Mouse (Mus musculus) adipose tissue, adult 10 weeks (tissue): Measurements from ENCODE around the gene Catsper4. TPM values are rescaled to one million over a fixed set of nuclear protein-coding genes. Genes with fewer than 3 reads are reported as not detected.

Experiments
- polyA plus RNA-seq: library from polyadenylated mRNA; stranded (reverse); fragments of 350-450 nt; fragmentation: Illumina TruSeq; extraction: RNeasy Lipid Tissue Mini Kit (QIAGEN cat#74804); gene quantifications from one replicate; pipeline ENCODE4 v1.2.3, GENCODE M21; 2014; ENCODE audit warnings: low read depth, low replicate concordance

The Catsper4 gene
- 1.6 TPM for polyA plus RNA-seq

DNA sequence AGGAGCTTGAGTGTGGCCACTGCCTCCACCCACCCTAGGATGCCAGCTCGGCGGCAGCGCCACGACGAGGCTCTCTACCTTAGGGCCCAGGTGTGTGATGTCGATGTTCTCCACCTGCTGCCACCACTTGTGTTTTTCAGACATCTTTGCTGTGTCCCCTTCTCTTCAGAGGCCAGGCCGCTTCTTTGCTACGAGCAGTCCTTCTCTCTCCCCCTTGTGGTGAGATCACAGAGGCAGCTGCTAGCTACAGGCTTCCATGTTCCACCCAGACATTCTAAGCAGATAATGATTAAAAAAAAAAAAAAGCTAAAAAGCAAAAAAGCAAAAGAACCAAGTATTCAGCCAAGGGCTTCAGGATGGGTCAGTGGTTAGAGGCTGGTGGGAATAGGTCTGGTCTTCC, at the start of gene Catsper4:
Gene Catsper4, minus strand, starts transcription at position 190 of the 400 bp plus-strand sequence.

GRCm38 (mm10) chr4:134253722-134254324, 26.6 kb upstream of the Catsper4 start, which contains the start of gene Grrp1:
TSS of gene Grrp1 (minus strand) at chr4:134254106.

DNA sequence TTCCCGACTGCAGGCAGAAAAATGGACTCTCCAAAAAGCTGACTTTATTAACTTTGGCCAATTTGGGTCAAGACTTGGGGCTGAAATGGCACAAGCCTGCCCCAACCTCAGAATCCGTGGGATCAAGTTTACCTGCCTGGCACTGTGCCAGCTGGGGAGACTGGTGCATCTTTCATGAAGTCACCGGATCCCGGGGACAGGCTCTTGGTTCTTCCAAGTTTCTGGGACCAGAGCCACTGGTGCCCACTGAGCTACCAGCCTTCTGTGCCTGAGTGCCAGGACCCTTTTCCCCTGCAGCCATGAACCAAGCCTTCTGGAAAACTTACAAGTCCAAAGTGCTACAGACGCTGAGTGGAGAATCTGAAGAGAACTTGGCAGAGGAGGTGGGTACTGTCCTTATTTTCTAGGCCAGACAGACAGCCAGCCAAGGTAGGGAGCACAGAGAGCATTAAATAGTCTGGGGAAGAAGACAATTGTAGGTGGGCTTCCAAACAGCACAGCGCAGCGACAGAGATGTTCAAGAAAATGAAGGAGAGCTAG, 19.6 kb upstream of the Catsper4 start, which contains the start of gene Gm30191:
Gene Gm30191, plus strand, starts transcription at position 217 of the 540 bp plus-strand sequence.

GRCm38 (mm10) chr4:134245148-134245843, 18.1 kb upstream of the Catsper4 start, which contains the start of gene Zfp593:
TSS of gene Zfp593 (minus strand) at chr4:134245592.

DNA sequence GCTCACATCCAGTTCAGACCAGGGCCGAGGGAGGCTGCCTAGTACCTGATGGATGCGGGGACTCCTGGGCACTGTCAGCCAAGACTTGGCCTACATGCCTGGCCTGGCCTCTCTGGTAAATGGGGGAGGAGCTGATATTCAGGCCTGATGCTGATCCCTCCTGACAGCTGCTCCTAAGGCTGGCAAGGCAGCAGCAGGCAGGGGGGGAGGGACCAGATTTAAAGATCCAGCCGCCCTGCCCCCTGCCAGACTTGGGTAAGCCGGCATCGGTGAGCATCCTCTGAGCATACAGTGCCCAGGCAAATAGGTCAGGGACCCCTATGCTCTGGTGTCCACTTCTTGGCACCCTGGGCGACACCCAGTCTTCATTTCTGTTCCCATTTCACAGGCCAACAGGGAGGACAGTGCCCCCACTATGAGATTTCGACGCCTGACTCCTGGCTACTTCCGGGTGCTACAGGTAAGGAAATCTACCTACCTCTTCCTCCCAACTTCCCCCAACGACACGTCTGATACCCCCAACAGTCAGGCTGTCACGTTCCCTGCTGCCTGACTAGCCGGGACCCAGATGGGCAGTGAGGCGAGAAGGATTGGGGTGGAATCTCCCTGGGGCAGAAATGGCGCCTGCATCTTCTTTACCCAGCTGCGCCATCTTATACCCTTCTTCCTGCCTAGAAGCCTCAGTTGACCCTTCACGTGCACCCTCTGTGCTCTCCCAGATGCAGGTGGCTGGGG, 16.5 kb upstream of the Catsper4 start, which contains the start of gene E130218I03Rik:
Gene E130218I03Rik, plus strand, starts transcription at position 147 of the 735 bp plus-strand sequence.

DNA sequence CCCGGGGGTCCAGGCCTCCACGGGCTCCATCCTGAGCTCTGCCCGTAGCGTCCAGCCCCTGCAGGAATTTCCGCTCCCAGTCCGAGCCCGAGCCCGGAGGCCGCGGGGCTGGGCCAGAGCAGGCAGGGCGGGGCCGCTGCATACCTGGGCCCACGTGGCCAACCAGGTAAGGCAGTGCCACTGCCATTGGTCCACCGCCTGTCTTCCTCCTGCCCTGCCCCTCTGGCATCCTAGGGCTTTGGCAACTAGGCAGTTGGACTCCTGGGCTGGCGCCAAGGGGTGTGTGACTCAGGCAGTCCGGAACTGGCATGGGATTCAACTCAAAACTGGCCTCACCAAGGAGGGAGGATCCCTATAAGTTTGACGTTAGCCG, 11.1 kb upstream of the Catsper4 start, which contains the start of gene Cnksr1:
Gene Cnksr1, minus strand, starts transcription at position 121 of the 373 bp plus-strand sequence.

GRCm38 (mm10) chr4:134202904-134203303, 24.3 kb downstream of the Catsper4 start, which contains the start of gene Gm7534:
TSS of gene Gm7534 (minus strand) at chr4:134203004.

Other genes starting within 250 kb of the Catsper4 start
- gene Dhdds, start 226.5 kb downstream of the Catsper4 start, polyA plus RNA-seq: 36.1 TPM
- gene Lin28a, start 208.5 kb downstream of the Catsper4 start, polyA plus RNA-seq: 0.07 TPM
- gene Zfp683, start 173.5 kb downstream of the Catsper4 start, polyA plus RNA-seq: 0.56 TPM
- 3.0 TPM for gene Crybg2, start 166.6 kb downstream of the Catsper4 start, polyA plus RNA-seq
- gene Cd52, start 132.3 kb downstream of the Catsper4 start, polyA plus RNA-seq: 3,973 TPM
- gene Ubxn11, start 124.8 kb downstream of the Catsper4 start, polyA plus RNA-seq: 23.7 TPM
- 448 TPM for gene Sh3bgrl3, start 98.6 kb downstream of the Catsper4 start, polyA plus RNA-seq
- gene Cep85, start 40.3 kb downstream of the Catsper4 start, polyA plus RNA-seq: 23.1 TPM
- not detected for gene Gm7534, start 24.4 kb downstream of the Catsper4 start, polyA plus RNA-seq
- 8.3 TPM for gene Cnksr1, start 11.0 kb upstream of the Catsper4 start, polyA plus RNA-seq
- not detected for gene E130218I03Rik, start 16.3 kb upstream of the Catsper4 start, polyA plus RNA-seq
- 8.1 TPM for gene Zfp593, start 18.2 kb upstream of the Catsper4 start, polyA plus RNA-seq
- gene Gm30191, start 19.6 kb upstream of the Catsper4 start, polyA plus RNA-seq: not detected
- gene Grrp1, start 26.7 kb upstream of the Catsper4 start, polyA plus RNA-seq: 7.4 TPM
- 6.7 TPM for gene Pdik1l, start 60.5 kb upstream of the Catsper4 start, polyA plus RNA-seq
- 1.4 TPM for gene Trim63, start 87.7 kb upstream of the Catsper4 start, polyA plus RNA-seq
- gene Slc30a2, start 115.8 kb upstream of the Catsper4 start, polyA plus RNA-seq: 65.8 TPM
- 2.0 TPM for gene Extl1, start 156.5 kb upstream of the Catsper4 start, polyA plus RNA-seq
- gene Pafah2, start 168.9 kb upstream of the Catsper4 start, polyA plus RNA-seq: 45.9 TPM
- 45.8 TPM for gene Stmn1, start 240.9 kb upstream of the Catsper4 start, polyA plus RNA-seq